Mouse (Mus musculus) intestine, embryonic 16.5 days (tissue): ENCODE results near the gene Nbea. TPM values are rescaled to one million over a fixed set of nuclear protein-coding genes. Genes with fewer than 3 reads are reported as not detected.

Experiments
- ATAC-seq: fragments of 200-750 bp; cut with Nextera tagmentation; 2 replicates; pipeline ENCODE4 v1.8.0; 2017; ENCODE audit warnings: moderate TSS enrichment, moderate library complexity
- H3K27ac ChIP-seq: fragments of 300-500 bp; sonication (generic); 2 replicates; pipeline ENCODE4 v1.5.1; 2014; ENCODE audit warnings: mild to moderate bottlenecking, low read length
- H3K27me3 ChIP-seq: fragments of 300-500 bp; sonication (generic); replicated peaks from 2 replicates; pipeline ENCODE4 v1.6.1; 2014; ENCODE audit warnings: low read length, control low read depth, mixed read lengths; ENCODE audit not compliant: control insufficient read depth, insufficient read depth
- H3K36me3 ChIP-seq: fragments of 300-500 bp; sonication (generic); 2 replicates; pipeline ENCODE4 v1.6.1; 2014; ENCODE audit warnings: low read length, control low read depth; ENCODE audit not compliant: control insufficient read depth, insufficient read depth
- H3K4me1 ChIP-seq: fragments of 300-500 bp; sonication (generic); 2 replicates; pipeline ENCODE4 v1.6.1; 2014; ENCODE audit warnings: low read length, control low read depth, mixed read lengths; ENCODE audit not compliant: control insufficient read depth, insufficient read depth
- H3K4me2 ChIP-seq: fragments of 300-500 bp; sonication (generic); 2 replicates; pipeline ENCODE4 v1.6.1; 2014; ENCODE audit warnings: low read depth, low read length, control low read depth
- H3K4me3 ChIP-seq: fragments of 300-500 bp; sonication (generic); 2 replicates; pipeline ENCODE4 v1.5.1; 2014; ENCODE audit warnings: mild to moderate bottlenecking, low read length
- H3K9ac ChIP-seq: fragments of 300-500 bp; sonication (generic); 2 replicates; pipeline ENCODE4 v1.6.1; 2014; ENCODE audit warnings: low read depth, low read length
- H3K9me3 ChIP-seq: fragments of 300-500 bp; sonication (generic); 2 replicates; pipeline ENCODE4 v1.6.1; 2016; ENCODE audit warnings: low read length, control low read depth; ENCODE audit not compliant: control insufficient read depth
- WGBS: fragments of 180-500 bp; shearing (Covaris S2); extraction: QIAGEN DNeasy Blood & Tissue Kit; methylation state at CpG from one replicate; pipeline ENCODE4 v1.1.7; 2014; 5-methylcytosine and 5-hydroxymethylcytosine counted together
- polyA plus RNA-seq: library from polyadenylated mRNA; unstranded; fragments of >200 nt; fragmentation: Nextera tagmentation; extraction: Ambion mirVana; gene quantifications from 2 replicates; pipeline ENCODE4 v1.2.1, GENCODE M21; 2015

Nbea gene
- polyA plus RNA-seq, 1 experiment from 2014 or later: 5.6 TPM

DNA sequence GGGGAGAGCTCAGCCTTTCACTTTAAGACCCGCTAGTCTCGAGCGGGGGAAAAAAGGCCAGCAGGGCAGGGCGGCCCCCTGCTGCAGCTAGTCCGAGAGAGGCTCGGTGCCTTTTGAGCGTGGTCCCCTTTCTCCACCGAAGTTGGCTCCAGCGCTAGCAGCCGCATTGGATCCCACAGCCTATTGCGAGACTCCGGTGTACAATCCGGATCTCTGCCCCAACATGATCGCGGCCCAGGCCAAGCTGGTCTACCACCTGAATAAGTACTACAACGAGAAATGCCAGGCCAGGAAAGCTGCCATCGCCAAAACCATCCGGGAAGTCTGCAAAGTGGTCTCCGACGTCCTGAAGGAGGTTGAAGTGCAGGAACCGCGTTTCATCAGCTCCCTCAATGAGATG, 400.7 kb downstream of the Nbea start:
- Histone ChIP-seq H3K9ac (peak overlapping the region; percentile 43; the same call in 1 of the 2 replicates), H3K4me2 (peak overlapping the region; percentile 36; the same call in 1 of the 2 replicates), H3K4me1 (peaks cover 5% of the 10 kb centered on the region), H3K27ac (no peak overlapping the region), H3K4me3 (peak overlapping the region; percentile 38), H3K27me3 (peaks cover 42% of the 10 kb centered on the region), H3K9me3 (no peaks in the 10 kb centered on the region), H3K36me3 (no peaks in the 10 kb centered on the region)
- no peak for ATAC-seq
- WGBS: 26% methylated on average over 22 of the region's 22 CpGs

DNA sequence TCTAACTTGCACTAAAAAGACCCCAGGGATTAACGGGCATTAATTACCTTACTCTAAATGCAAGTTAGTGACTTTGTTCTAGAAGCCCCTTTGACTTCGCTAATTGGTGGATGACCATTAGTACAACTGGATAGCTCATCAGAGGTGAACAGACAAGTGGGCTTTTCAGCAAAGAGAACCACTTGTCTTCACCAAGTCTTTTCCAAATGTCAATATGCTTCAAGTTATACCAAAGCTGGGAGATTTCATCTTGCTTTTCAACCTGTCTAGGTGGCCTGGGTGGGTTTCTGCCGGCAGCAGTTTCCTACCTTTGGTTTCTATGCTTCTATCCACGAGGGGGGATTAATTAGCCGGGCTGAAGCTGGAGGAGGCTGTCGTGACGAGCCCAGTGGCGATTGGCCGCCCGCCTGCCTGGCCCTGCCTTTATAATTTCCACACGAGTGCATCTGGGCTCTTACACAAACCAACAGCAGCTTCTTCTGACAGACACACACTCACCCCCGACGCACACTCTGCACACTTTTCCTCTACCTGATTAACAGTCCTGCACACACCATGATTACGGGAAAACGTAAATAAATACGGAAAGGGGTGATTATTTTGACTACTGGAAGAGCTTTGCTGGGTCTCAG, 401.3 kb downstream of the Nbea start, which contains the start of gene Mab21l1:
Gene Mab21l1, plus strand, starts transcription at position 455 of the 632 bp plus-strand sequence.
- peak; percentile 27; the same call in 1 of the 2 replicates for ATAC-seq
- Histone ChIP-seq H3K9me3 (no peaks in the 10 kb centered on the region), H3K27me3 (peaks cover 42% of the 10 kb centered on the region), H3K27ac (0 out of 2 replicates have a peak within 1 kb of the TSS, but pooled peaks have one; percentile 28), H3K36me3 (no peaks in the 10 kb centered on the region), H3K4me1 (peaks cover 5% of the 10 kb centered on the region; the same call in 1 of the 2 replicates), H3K9ac (peak within 1 kb of the TSS; percentile 43; the same call in 1 of the 2 replicates), H3K4me3 (peak within 1 kb of the TSS; percentile 38), H3K4me2 (peak within 1 kb of the TSS; percentile 36)
- WGBS: 36% methylated on average over 16 of the region's 16 CpGs

- no peak overlapping the region for H3K9ac ChIP-seq
- ATAC-seq: no peak
- H3K27me3 ChIP-seq: peaks cover 42% of the 10 kb centered on the region
- no peak overlapping the region for H3K27ac ChIP-seq
- peaks cover 5% of the 10 kb centered on the region; the same call in 1 of the 2 replicates for H3K4me1 ChIP-seq
- H3K4me2 ChIP-seq: no peak overlapping the region
- H3K36me3 ChIP-seq: no peaks in the 10 kb centered on the region
- WGBS: 46% methylated on average over 5 of the region's 5 CpGs
- H3K9me3 ChIP-seq: no peaks in the 10 kb centered on the region
- no peak overlapping the region for H3K4me3 ChIP-seq
Observed at GRCm38 (mm10) chr3:55781429-55782055, 402.0 kb downstream of the Nbea start.

- peaks cover 39% of the 10 kb centered on the region for H3K27me3 ChIP-seq
- peak overlapping the region; percentile 0; the same call in 1 of the 2 replicates for H3K4me3 ChIP-seq
- 15% methylated on average over 53 of the region's 53 CpGs for WGBS
Observed at GRCm38 (mm10) chr3:55780120-55781070, 403.1 kb downstream of the Nbea start.

GRCm38 (mm10) chr3:55778764-55779730, 404.5 kb downstream of the Nbea start:
- peaks cover 39% of the 10 kb centered on the region for H3K27me3 ChIP-seq
- no peak overlapping the region for H3K4me2 ChIP-seq
- H3K36me3 ChIP-seq: no peaks in the 10 kb centered on the region
- H3K9me3 ChIP-seq: no peaks in the 10 kb centered on the region
- H3K27ac ChIP-seq: no peak overlapping the region
- peaks cover 5% of the 10 kb centered on the region; the same call in 1 of the 2 replicates for H3K4me1 ChIP-seq
- 69% methylated on average over 8 of the region's 8 CpGs for WGBS
- no peak overlapping the region for H3K9ac ChIP-seq
- ATAC-seq: no peak
- H3K4me3 ChIP-seq: no peak overlapping the region

More at GRCm38 (mm10) chr3:55780120-55781070, 403.1 kb downstream of the Nbea start:
- Histone ChIP-seq H3K4me1 (peaks cover 5% of the 10 kb centered on the region; the same call in 1 of the 2 replicates), H3K27ac (0 out of 2 replicates have a peak overlapping the region, but pooled peaks have one; percentile 19), H3K4me2 (peak overlapping the region; percentile 28; the same call in 1 of the 2 replicates), H3K9me3 (no peaks in the 10 kb centered on the region), H3K9ac (no peak overlapping the region), H3K36me3 (no peaks in the 10 kb centered on the region)
- ATAC-seq: peak; percentile 58; the same call in 1 of the 2 replicates

DNA sequence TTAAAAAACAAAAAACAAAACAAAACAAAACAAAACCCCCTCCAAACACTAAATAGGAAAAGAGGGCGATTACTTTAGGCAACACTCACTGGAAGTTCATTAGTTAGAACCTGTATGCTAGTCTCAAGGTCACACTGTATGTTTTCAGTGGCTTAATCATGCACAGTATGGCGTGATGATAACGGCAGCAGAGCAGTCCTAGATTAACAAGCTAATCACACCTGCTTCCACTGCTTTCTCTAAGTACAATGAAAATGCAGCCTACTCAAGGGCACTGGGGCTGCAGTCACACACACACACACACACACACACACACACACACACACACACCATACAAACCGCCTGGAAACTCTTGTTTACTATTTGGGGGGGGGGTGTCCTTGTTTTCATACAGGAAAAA, 406.0 kb downstream of the Nbea start:
- no peak overlapping the region for H3K4me2 ChIP-seq
- no peak overlapping the region for H3K4me3 ChIP-seq
- H3K36me3 ChIP-seq: no peaks in the 10 kb centered on the region
- H3K27ac ChIP-seq: no peak overlapping the region
- H3K9ac ChIP-seq: no peak overlapping the region
- 0 out of 2 replicates have a peak, but pooled peaks cover 2% of the 10 kb centered on the region for H3K4me1 ChIP-seq
- ATAC-seq: no peak
- peaks cover 30% of the 10 kb centered on the region for H3K27me3 ChIP-seq
- WGBS: 71% methylated on average over 4 of the region's 4 CpGs
- H3K9me3 ChIP-seq: no peaks in the 10 kb centered on the region

DNA sequence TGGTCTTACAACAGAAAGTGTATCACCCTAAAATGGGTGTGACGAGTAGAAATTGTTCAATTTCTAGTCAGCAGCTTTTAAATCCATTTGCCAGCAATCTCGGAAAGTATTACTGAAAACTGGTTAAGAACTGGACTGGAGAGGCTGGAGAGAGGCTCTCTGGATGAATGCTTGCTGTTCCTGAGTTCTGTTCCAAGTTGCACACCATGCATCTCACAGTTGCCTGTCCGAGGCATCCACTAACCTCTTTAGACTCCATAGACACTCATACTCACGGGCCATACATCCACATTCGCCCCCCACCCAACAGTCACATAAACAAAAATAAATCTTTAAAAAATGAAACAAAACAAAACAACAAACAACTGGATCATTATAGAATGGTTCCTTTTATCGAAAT, 407.7 kb downstream of the Nbea start:
- H3K27ac ChIP-seq: no peak overlapping the region
- WGBS: 86% methylated on average over 6 of the region's 6 CpGs
- H3K4me3 ChIP-seq: no peak overlapping the region
- peaks cover 17% of the 10 kb centered on the region for H3K27me3 ChIP-seq
- H3K36me3 ChIP-seq: no peaks in the 10 kb centered on the region
- ATAC-seq: no peak
- H3K4me2 ChIP-seq: no peak overlapping the region
- 0 out of 2 replicates have a peak, but pooled peaks cover 1% of the 10 kb centered on the region for H3K4me1 ChIP-seq
- H3K9me3 ChIP-seq: no peaks in the 10 kb centered on the region
- H3K9ac ChIP-seq: no peak overlapping the region

GRCm38 (mm10) chr3:55775245-55775644, 408.3 kb downstream of the Nbea start:
- ATAC-seq: no peak

More at GRCm38 (mm10) chr3:55775245-55775644, 408.3 kb downstream of the Nbea start:
- 72% methylated on average over 7 of the region's 7 CpGs for WGBS
- peaks cover 12% of the 10 kb centered on the region for H3K27me3 ChIP-seq
- H3K4me2 ChIP-seq: no peak overlapping the region
- no peaks in the 10 kb centered on the region for H3K4me1 ChIP-seq
- no peak overlapping the region for H3K4me3 ChIP-seq
- H3K36me3 ChIP-seq: no peaks in the 10 kb centered on the region
- no peak overlapping the region for H3K27ac ChIP-seq
- H3K9me3 ChIP-seq: no peaks in the 10 kb centered on the region
- no peak overlapping the region for H3K9ac ChIP-seq
